Mouse (Mus musculus) gastrocnemius, adult 8-10 months (tissue): Measurements from ENCODE around the gene Kdm6b. TPM values are rescaled to one million over a fixed set of nuclear protein-coding genes. Genes with fewer than 3 reads are reported as not detected.
"Not testable (repeated sequence)": the region's sequence is repeated elsewhere in the genome, so short reads cannot be mapped to it uniquely, and the experiment has no call there.

Experiments used
- DNase-seq, 2 experiments: peaks; one replicate each; pipeline ENCODE4 v3.0.0; 2022; ENCODE audit warnings: low spot score in 2 of 2
- total RNA-seq, 4 experiments: library from RNA; stranded (reverse); gene quantifications; 2 replicates each; pipeline ENCODE4 v1.2.4; 2022

Kdm6b gene
- total RNA-seq, 4 experiments from 2014 or later: 19.1 to 22.9 (median 20.8) TPM

GRCm38 (mm10) chr11:69406282-69406681, 7.2 kb downstream of the Kdm6b start:
- DNase-seq: no peak

GRCm38 (mm10) chr11:69405397-69406200, 7.9 kb downstream of the Kdm6b start:
- DNase-seq: no peak

- peak in 1 of 2 experiments; percentile 7 for DNase-seq
Measured at GRCm38 (mm10) chr11:69404595-69405396, 8.7 kb downstream of the Kdm6b start.

- DNase-seq: peak in 1 of 2 experiments; percentile 5
Measured at GRCm38 (mm10) chr11:69403691-69404594, 9.5 kb downstream of the Kdm6b start.

- DNase-seq: peak in 1 of 2 experiments; percentile 5
Measured at GRCm38 (mm10) chr11:69401987-69402386, 11.5 kb downstream of the Kdm6b start.

GRCm38 (mm10) chr11:69401210-69401637, 12.3 kb downstream of the Kdm6b start:
- DNase-seq: peak; percentile 68 to 83

GRCm38 (mm10) chr11:69400083-69400850, 13.2 kb downstream of the Kdm6b start:
- peak in 1 of 2 experiments; percentile 5 for DNase-seq

GRCm38 (mm10) chr11:69399201-69400082, 14.0 kb downstream of the Kdm6b start:
- peak in 1 of 2 experiments; percentile 15 for DNase-seq

- no peak for DNase-seq
Measured at GRCm38 (mm10) chr11:69398486-69399200, 14.8 kb downstream of the Kdm6b start.

GRCm38 (mm10) chr11:69398059-69398458, 15.4 kb downstream of the Kdm6b start, which contains the start of gene Tmem88:
Gene Tmem88, minus strand, starts transcription at chr11:69398234.
- DNase-seq: peak in 1 of 2 experiments; percentile 13

GRCm38 (mm10) chr11:69397581-69398057, 15.9 kb downstream of the Kdm6b start:
- DNase-seq: peak in 1 of 2 experiments; percentile 8

GRCm38 (mm10) chr11:69396772-69397171, 16.7 kb downstream of the Kdm6b start:
- peak in 1 of 2 experiments; percentile 29 for DNase-seq

GRCm38 (mm10) chr11:69395634-69396373, 17.7 kb downstream of the Kdm6b start:
- peak; percentile 94 to 97 for DNase-seq

GRCm38 (mm10) chr11:69395235-69395633, 18.2 kb downstream of the Kdm6b start, which contains the start of the genes Naa38 and Cyb5d1:
Gene Naa38, plus strand, starts transcription at chr11:69395487.
Gene Cyb5d1, minus strand, starts transcription at chr11:69395631.
- peak; percentile 84 to 85 for DNase-seq

GRCm38 (mm10) chr11:69394591-69395167, 18.8 kb downstream of the Kdm6b start:
- DNase-seq: not testable (repeated sequence)

- no peak for DNase-seq
Measured at GRCm38 (mm10) chr11:69390400-69391034, 23.0 kb downstream of the Kdm6b start.
